Mouse (Mus musculus) testis, adult 2 months (tissue): ENCODE results near the gene Pakap.

ENCODE experiments used
- CTCF ChIP-seq: fragments of 200-500 bp; IDR thresholded peaks from 2 replicates; pipeline ENCODE4 v1.5.1; 2012; ENCODE audit warnings: low read depth, mild to moderate bottlenecking, inconsistent platforms, low read length, moderate library complexity; ENCODE audit not compliant: control insufficient read depth, insufficient read depth, insufficient replicate concordance
- POLR2A ChIP-seq: fragments of 200-500 bp; IDR thresholded peaks from 2 replicates; pipeline ENCODE4 v1.6.1; 2012; ENCODE audit warnings: low read depth, mild to moderate bottlenecking, inconsistent platforms, low read length, moderate library complexity; ENCODE audit not compliant: control insufficient read depth

DNA sequence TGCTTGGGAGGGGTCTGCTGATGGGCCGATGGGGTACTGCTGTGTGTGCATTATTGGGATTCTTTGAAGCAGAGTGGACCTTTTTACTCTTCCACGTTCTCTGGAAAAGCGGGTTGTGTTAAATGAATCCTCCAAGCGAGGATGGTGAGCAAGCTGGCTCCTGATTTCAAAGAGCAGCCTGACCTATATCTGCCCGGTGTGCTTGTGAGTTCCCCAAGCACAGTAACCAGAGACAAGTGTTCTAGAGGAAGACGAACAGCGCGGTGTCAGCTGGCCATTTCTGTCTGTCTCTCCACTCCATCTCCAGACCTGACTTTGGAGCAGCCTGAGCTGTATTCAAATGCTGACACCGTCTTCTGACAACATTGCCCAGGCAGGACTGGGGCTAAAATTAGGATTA is 71.0 kb downstream of the Pakap start:
- TF ChIP-seq POLR2A: no peak
- TF ChIP-seq CTCF: no peak
